8 mouse cellular contexts compared by ENCODE assay signal in genomic region chr11:102283922-102284321, GRCm38 (mm10). TPM values are rescaled to one million over a fixed set of nuclear protein-coding genes. Genes with fewer than 3 reads are reported as not detected.
A peak's percentile ranks its signal among the peaks of the same experiment; 100 is the strongest.
DNase-seq lines count a peak whose midpoint lies in the region; ATAC-seq and TF ChIP-seq lines count a peak whose summit lies in the region.

No protein-coding gene starts in this region.

- intact Hi-C loops in heart, adult 2 months (cut with DNase I): no loop called here
- intact Hi-C loops in left cerebral cortex, postnatal 14 days (cut with DNase I): no loop called here

- H3K27ac ChIP-seq in heart, adult 2 months: peak overlapping the region; percentile 57
- H3K27ac ChIP-seq in embryonic fibroblast, embryonic 13.5 days (ENCODE audit: insufficient read depth, low read length): peak overlapping the region; percentile 48; the same call in 1 of the 2 replicates
- peak overlapping the region; percentile 70 for H3K27ac ChIP-seq in liver, embryonic 13.5 days

- TF ChIP-seq EP300 in heart, adult 2 months (IDR thresholded peaks at IDR 0.05; ENCODE audit: insufficient read depth, low read depth, low read length): no peak

- TF ChIP-seq CTCF in heart, adult 2 months (IDR thresholded peaks at IDR 0.05): no peak
- TF ChIP-seq CTCF in embryonic fibroblast, embryonic 13.5 days (IDR thresholded peaks at IDR 0.05; ENCODE audit: borderline replicate concordance, insufficient read depth, low read length): no peak

- ATAC-seq in liver, embryonic 13.5 days (ENCODE audit: low read depth): no peak

- H3K9me3 ChIP-seq in liver, embryonic 13.5 days (replicated peaks): no peaks in the 10 kb centered on the region

- TF ChIP-seq POLR2A in heart, adult 2 months (IDR thresholded peaks at IDR 0.05; ENCODE audit: insufficient read depth, low read depth, low read length): no peak
- TF ChIP-seq POLR2A in embryonic fibroblast, embryonic 13.5 days (IDR thresholded peaks at IDR 0.05; ENCODE audit: low read depth, low read length): no peak

- peak overlapping the region; percentile 84 for H3K4me2 ChIP-seq in liver, embryonic 13.5 days

- H3K4me3 ChIP-seq in heart, adult 2 months: peak overlapping the region; percentile 82
- H3K4me3 ChIP-seq in embryonic fibroblast, embryonic 13.5 days (ENCODE audit: insufficient read depth, low read length): no peak overlapping the region
- H3K4me3 ChIP-seq in liver, embryonic 13.5 days (replicated peaks): peak overlapping the region; percentile 88

- no peaks in the 10 kb centered on the region for H3K27me3 ChIP-seq in heart, adult 2 months (ENCODE audit: control insufficient read depth, insufficient read depth, low read length)
- no peaks in the 10 kb centered on the region for H3K27me3 ChIP-seq in liver, embryonic 13.5 days

- no peaks in the 10 kb centered on the region for H3K36me3 ChIP-seq in heart, adult 2 months (ENCODE audit: control insufficient read depth, insufficient read depth, low read length)
- H3K36me3 ChIP-seq in liver, embryonic 13.5 days: peaks cover 18% of the 10 kb centered on the region

- 86% methylated on average over 6 of the region's 6 CpGs for WGBS in heart, adult 2 months
- 75% methylated on average over 6 of the region's 6 CpGs for WGBS in liver, embryonic 13.5 days (ENCODE audit: insufficient replicate concordance)

- H3K4me1 ChIP-seq in heart, adult 2 months (ENCODE audit: control insufficient read depth, insufficient read depth, low read length): no peaks in the 10 kb centered on the region
- H3K4me1 ChIP-seq in embryonic fibroblast, embryonic 13.5 days (ENCODE audit: control insufficient read depth, insufficient read depth, low read length): peaks cover 2% of the 10 kb centered on the region; the same call in 1 of the 2 replicates
- H3K4me1 ChIP-seq in liver, embryonic 13.5 days (replicated peaks): peaks cover 41% of the 10 kb centered on the region

- H3K9ac ChIP-seq in heart, adult 2 months (ENCODE audit: low read depth, low read length): no peak overlapping the region
- peak overlapping the region; percentile 53; the same call in 1 of the 2 replicates for H3K9ac ChIP-seq in liver, embryonic 13.5 days

- no peaks in the 10 kb centered on the region for H3K79me2 ChIP-seq in heart, adult 2 months (replicated peaks; ENCODE audit: control insufficient read depth, insufficient read depth, low read length)

- DNase-seq in heart, adult 2 months: no peak
- DNase-seq in heart, adult 8-10 months (ENCODE audit: low spot score): no peak
- peak; percentile 80 for DNase-seq in 416B (ENCODE audit: low read depth)
- no peak for DNase-seq in liver, embryonic 13.5 days
- DNase-seq in right cerebral cortex, postnatal 4 days: no peak
- DNase-seq in embryo, embryonic 10.5 days (ENCODE audit: low spot score): no peak
- no peak for DNase-seq in left cerebral cortex, postnatal 14 days (ENCODE audit: low spot score in 2 of 2)

RNA-seq across cellular contexts. Expression of gene Tmub2, which starts 0.8 kb away (rescaled TPM):
- 10 to 100 TPM; 22.9 to 26.2 TPM for total RNA-seq in heart, adult 2 months (2021)
- 32.8 and 43.2 TPM in 2 replicates for polyA plus RNA-seq in heart, adult 2 months (2012; rRNA removed)
- 10 to 100 TPM; 27.0 to 28.1 (median 27.6) TPM for total RNA-seq in heart, adult 8-10 months (2022)
- 37.7 and 44.6 TPM in 2 replicates for polyA plus RNA-seq in embryonic fibroblast, embryonic 13.5 days (2011; ENCODE audit: insufficient read length, low read depth, missing spikeins)
- polyA plus RNA-seq in liver, embryonic 13.5 days (2015; fragmentation: Nextera tagmentation; extraction: Ambion mirVana): 22.8 and 24.9 TPM in 2 replicates
- 10 to 100 TPM; 66.1 to 69.5 TPM for total RNA-seq in left cerebral cortex, postnatal 14 days (2021)

RNA-seq across cellular contexts. Expression of gene Atxn7l3, which starts 12.5 kb away (rescaled TPM):
- 10 to 100 TPM; 19.0 to 21.7 TPM for total RNA-seq in heart, adult 2 months (2021)
- polyA plus RNA-seq in heart, adult 2 months (2012; rRNA removed): 17.4 and 21.2 TPM in 2 replicates
- 10 to 100 TPM; 17.7 to 21.1 (median 20.1) TPM for total RNA-seq in heart, adult 8-10 months (2022)
- 50.7 and 55.6 TPM in 2 replicates for polyA plus RNA-seq in embryonic fibroblast, embryonic 13.5 days (2011; ENCODE audit: insufficient read length, low read depth, missing spikeins)
- polyA plus RNA-seq in liver, embryonic 13.5 days (2015; fragmentation: Nextera tagmentation; extraction: Ambion mirVana): 4.6 and 4.9 TPM in 2 replicates
- total RNA-seq in left cerebral cortex, postnatal 14 days (2021): 100 to 1,000 TPM; 180 to 196 TPM

RNA-seq across cellular contexts. Expression of gene Asb16, which starts 15.4 kb away (rescaled TPM):
- 1 to 10 TPM in 1 of 2 experiments, under 1 TPM in 1; 0.89 to 1.1 TPM for total RNA-seq in heart, adult 2 months (2021)
- polyA plus RNA-seq in heart, adult 2 months (2012; rRNA removed): 0.70 and 0.74 TPM in 2 replicates
- total RNA-seq in heart, adult 8-10 months (2022): 1 to 10 TPM; 1.3 to 1.6 (median 1.5) TPM
- 0.37 and 0.45 TPM in 2 replicates for polyA plus RNA-seq in embryonic fibroblast, embryonic 13.5 days (2011; ENCODE audit: insufficient read length, low read depth, missing spikeins)
- 0.06 and 0.08 TPM in 2 replicates for polyA plus RNA-seq in liver, embryonic 13.5 days (2015; fragmentation: Nextera tagmentation; extraction: Ambion mirVana)
- under 1 TPM; 0.59 to 0.72 TPM for total RNA-seq in left cerebral cortex, postnatal 14 days (2021)

RNA-seq across cellular contexts. Expression of gene BC030867, which starts 35.2 kb away (rescaled TPM):
- total RNA-seq in heart, adult 2 months (2021): under 1 TPM; 0.26 to 0.32 TPM
- polyA plus RNA-seq in heart, adult 2 months (2012; rRNA removed): 0.45 and 0.56 TPM in 2 replicates
- under 1 TPM; 0.12 to 0.23 (median 0.18) TPM for total RNA-seq in heart, adult 8-10 months (2022)
- polyA plus RNA-seq in embryonic fibroblast, embryonic 13.5 days (2011; ENCODE audit: insufficient read length, low read depth, missing spikeins): 6.5 and 10.2 TPM in 2 replicates
- 14.6 and 16.4 TPM in 2 replicates for polyA plus RNA-seq in liver, embryonic 13.5 days (2015; fragmentation: Nextera tagmentation; extraction: Ambion mirVana)
- total RNA-seq in left cerebral cortex, postnatal 14 days (2021): under 1 TPM; 0.46 to 0.63 TPM

RNA-seq across cellular contexts. Expression of gene Ubtf, which starts 35.6 kb away (rescaled TPM):
- total RNA-seq in heart, adult 2 months (2021): 10 to 100 TPM; 52.5 to 59.4 TPM
- polyA plus RNA-seq in heart, adult 2 months (2012; rRNA removed): 14.9 and 22.1 TPM in 2 replicates
- 10 to 100 TPM; 48.6 to 59.7 (median 52.1) TPM for total RNA-seq in heart, adult 8-10 months (2022)
- polyA plus RNA-seq in embryonic fibroblast, embryonic 13.5 days (2011; ENCODE audit: insufficient read length, low read depth, missing spikeins): 75.5 and 102 TPM in 2 replicates
- polyA plus RNA-seq in liver, embryonic 13.5 days (2015; fragmentation: Nextera tagmentation; extraction: Ambion mirVana): 70.0 and 81.5 TPM in 2 replicates
- 100 to 1,000 TPM; 104 to 108 TPM for total RNA-seq in left cerebral cortex, postnatal 14 days (2021)

Comparison
In these comparisons a context has a peak if more than half of its experiments do, and no peak if none do; other contexts are left out.
1. RNA of gene Atxn7l3, which starts 12.5 kb away (total RNA-seq): 180 to 196 TPM in left cerebral cortex, postnatal 14 days; 19.0 to 21.7 TPM in heart, adult 2 months and 17.7 to 21.1 TPM in heart, adult 8-10 months; every median in the first group is over 4 times any median in the second.
2. Peak in every context shown above with its lines, with median percentiles within 50 percentile points of each other: H3K27ac ChIP-seq.